Mouse (Mus musculus): ENCODE measurements around the gene Rabgef1. TPM values are rescaled to one million over a fixed set of nuclear protein-coding genes. Genes with fewer than 3 reads are reported as not detected.

Rabgef1 gene
- 47.6 TPM for polyA plus RNA-seq (2017; shearing (Covaris generic))

DNA sequence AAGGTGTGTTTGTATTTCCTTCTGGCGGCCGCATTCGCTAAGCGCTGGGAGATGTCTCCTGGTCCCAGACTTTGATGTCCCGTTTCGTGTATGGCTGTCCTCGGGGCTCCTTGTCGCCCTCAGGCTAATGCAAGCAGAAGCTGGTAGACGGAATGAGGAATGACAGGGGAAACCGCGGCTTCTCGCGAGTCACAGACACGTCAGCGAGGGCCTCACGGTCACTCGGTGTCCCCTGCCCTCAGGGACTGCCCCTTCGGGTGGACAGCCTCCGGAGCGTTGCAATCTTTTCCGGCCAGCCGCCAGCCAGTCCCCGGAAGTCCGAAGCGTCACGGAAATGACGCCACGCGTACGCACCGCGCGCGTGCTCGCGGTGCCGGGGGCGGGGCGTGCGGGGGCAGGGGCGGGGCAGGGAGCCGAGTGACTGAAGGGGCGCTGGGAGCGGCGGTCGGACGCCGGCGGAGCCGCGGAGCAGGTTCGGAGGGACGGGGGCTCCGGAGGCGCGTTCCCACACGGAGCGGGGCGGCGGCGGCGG, at the start of gene Rabgef1:
Gene Rabgef1, plus strand, starts transcription at position 376 of the 532 bp plus-strand sequence.

DNA sequence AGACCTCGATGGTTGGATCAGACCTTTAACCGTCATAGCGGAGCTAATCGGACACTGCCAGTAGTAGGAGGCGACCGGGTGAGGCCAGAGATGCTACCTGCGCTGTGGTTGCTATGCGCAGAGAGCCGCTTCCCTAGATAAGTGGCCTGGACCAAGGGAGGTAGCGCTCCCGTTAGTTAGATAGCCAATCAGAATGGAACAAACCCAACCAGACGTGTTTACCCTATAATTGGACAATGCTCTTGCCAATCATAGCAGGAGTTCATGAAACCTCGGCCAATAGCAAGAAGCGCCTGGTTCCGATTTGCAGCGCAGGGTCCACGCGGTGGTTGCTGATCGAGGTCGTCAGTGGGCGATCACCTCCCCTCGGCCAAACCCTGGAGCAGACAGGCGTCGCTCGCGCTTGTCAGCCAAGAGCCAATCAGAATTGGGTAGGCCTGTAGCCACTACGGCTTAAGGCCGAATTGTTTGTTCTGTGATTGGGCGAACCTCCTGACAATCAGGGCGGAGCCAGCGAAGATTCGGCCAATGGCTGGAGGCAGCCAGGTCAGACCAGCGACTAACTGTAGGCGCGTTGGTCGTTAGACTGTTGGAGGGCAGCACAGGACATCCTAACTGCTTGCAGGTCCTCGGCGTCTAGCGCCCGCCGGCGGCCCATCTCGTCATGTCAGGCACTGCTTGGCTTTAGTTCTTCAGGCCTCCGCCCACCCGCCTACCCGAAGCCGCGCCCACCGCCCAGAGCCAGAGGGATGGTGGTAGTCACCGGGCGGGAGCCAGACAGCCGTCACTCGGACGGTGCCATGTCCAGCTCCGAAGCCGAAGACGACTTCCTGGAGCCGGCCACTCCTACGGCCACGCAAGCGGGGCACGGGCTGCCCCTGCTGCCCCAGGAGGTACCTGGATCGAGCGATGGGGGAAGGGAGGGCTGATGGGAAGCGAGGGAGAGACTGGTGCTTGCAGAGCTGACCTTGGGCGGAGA, 27.0 kb upstream of the Rabgef1 start, which contains the start of gene Kctd7:
Gene Kctd7, plus strand, starts transcription at position 528 of the 979 bp plus-strand sequence.

GRCm38 (mm10) chr5:130216781-130217180, 45.2 kb downstream of the Rabgef1 start, which contains the start of gene Tmem248:
Gene Tmem248 (plus strand): TSS chr5:130217081.

GRCm38 (mm10) chr5:130255017-130255720, 83.6 kb downstream of the Rabgef1 start, which contains the start of the genes Sbds and Tyw1:
Gene Sbds (minus strand): TSS chr5:130255530.
Gene Tyw1 (plus strand): TSS chr5:130255619.

Other genes with a start within 250 kb of the Rabgef1 start
- gene Vkorc1l1, start 229.8 kb upstream of the Rabgef1 start, polyA plus RNA-seq (2017; shearing (Covaris generic)): 13.8 TPM
- gene Gusb, start 168.7 kb upstream of the Rabgef1 start, polyA plus RNA-seq (2017; shearing (Covaris generic)): 18.6 TPM
- gene Asl, start 142.6 kb upstream of the Rabgef1 start, polyA plus RNA-seq (2017; shearing (Covaris generic)): 41.9 TPM
- 27.5 TPM for gene Crcp, start 142.5 kb upstream of the Rabgef1 start, polyA plus RNA-seq (2017; shearing (Covaris generic))
- 5.9 TPM for gene Tpst1, start 98.5 kb upstream of the Rabgef1 start, polyA plus RNA-seq (2017; shearing (Covaris generic))
- gene Kctd7, start 26.9 kb upstream of the Rabgef1 start, polyA plus RNA-seq (2017; shearing (Covaris generic)): 0.76 TPM
- gene Tmem248, start 45.3 kb downstream of the Rabgef1 start, polyA plus RNA-seq (2017; shearing (Covaris generic)): 109 TPM
- gene Sbds, start 83.7 kb downstream of the Rabgef1 start, polyA plus RNA-seq (2017; shearing (Covaris generic)): 168 TPM
- 22.2 TPM for gene Tyw1, start 83.8 kb downstream of the Rabgef1 start, polyA plus RNA-seq (2017; shearing (Covaris generic))
- 0.54 TPM for gene Caln1, start 197.7 kb downstream of the Rabgef1 start, polyA plus RNA-seq (2017; shearing (Covaris generic))
- gene A330070K13Rik, start 212.8 kb downstream of the Rabgef1 start, polyA plus RNA-seq (2017; shearing (Covaris generic)): not detected

Data from effector memory CD4-positive, alpha-beta T cell, adult 7 months (primary cell).